Mouse (Mus musculus) cortical plate, adult 2 months (tissue): Measurements from ENCODE around the gene Map7.

ENCODE experiments used
- CTCF ChIP-seq: fragments of 200-500 bp; IDR thresholded peaks from 2 replicates; pipeline ENCODE4 v1.5.1; 2011; ENCODE audit warnings: mild to moderate bottlenecking, control low read depth, low read length; ENCODE audit not compliant: insufficient read depth; ENCODE audit errors: extremely low read depth
- POLR2A ChIP-seq: fragments of 200-500 bp; IDR thresholded peaks from 2 replicates; pipeline ENCODE4 v1.6.1; 2011; ENCODE audit warnings: mild to moderate bottlenecking, low read length, control low read depth; ENCODE audit not compliant: insufficient read depth; ENCODE audit errors: extremely low read depth

GRCm38 (mm10) chr10:20201236-20201635 is 53.0 kb downstream of the Map7 start:
- TF ChIP-seq CTCF (no peak), POLR2A (no peak)
